Mouse (Mus musculus) Patski (cell line): ENCODE results near the gene Entpd3. TPM values are rescaled to one million over a fixed set of nuclear protein-coding genes. Genes with fewer than 3 reads are reported as not detected.

Experiments
- ATAC-seq: fragments of 100-300 bp; one replicate; pipeline ENCODE4 v1.8.0; 2021
- CTCF ChIA-PET: fragments of 350-600 bp; sonication (Branson Sonifier 250); formaldehyde crosslinking; loops from one replicate; lab custom pipeline; 2022; ENCODE audit warnings: inconsistent platforms; lab: Charles Lee
- POLR2A ChIA-PET: fragments of 350-600 bp; sonication (Branson Sonifier 250); formaldehyde crosslinking; loops from one replicate; lab custom pipeline; 2022; ENCODE audit warnings: antibody characterized with exemption, inconsistent platforms; lab: Charles Lee
- DNase-seq: peaks from one replicate; pipeline ENCODE4 v3.0.0-alpha.2; 2011; ENCODE audit warnings: low read depth, low spot score
- H3K27me3 ChIP-seq: fragments of 371-371 bp; one replicate; pipeline ENCODE4 v1.5.1; 2021
- CTCF ChIP-seq: fragments of 100-300 bp; IDR thresholded peaks from one replicate; pipeline ENCODE4 v1.5.1; 2021
- in situ Hi-C: fragments of 300-500 bp; cut with MboI; formaldehyde crosslinking; loops from 3 replicates; pipeline ENCODE4 v1.11.1; 2018; ENCODE audit warnings: low pct_unique_long_range_greater_than_20kb, mixed read lengths
- polyA plus RNA-seq: library from polyadenylated mRNA; unstranded; gene quantifications from one replicate; pipeline ENCODE4 v1.2.3, GENCODE M21; 2021

Entpd3 gene
- polyA plus RNA-seq, result not detected

- DNase-seq, result no peak
- H3K27me3 ChIP-seq, result peaks cover 10% of the 10 kb centered on the region
- CTCF ChIA-PET, result no interaction called here
- in situ Hi-C loops, result no loop called here
- TF ChIP-seq CTCF, result no peak
- POLR2A ChIA-PET, result no interaction called here
- ATAC-seq, result no peak
Observed at GRCm38 (mm10) chr9:120539662-120540251, at the start of gene Entpd3. Gene Entpd3 (plus strand): TSS chr9:120539818.

GRCm38 (mm10) chr9:120491509-120491908 is 48.1 kb upstream of the Entpd3 start:
- peaks cover 7% of the 10 kb centered on the region for H3K27me3 ChIP-seq
- in situ Hi-C loops, result no loop called here
- no peak for DNase-seq
- TF ChIP-seq CTCF, result peak; percentile 45
- ChIA-PET POLR2A (no interaction called here), CTCF (no interaction called here)
- ATAC-seq, result no peak

GRCm38 (mm10) chr9:120492010-120492399 is 47.6 kb upstream of the Entpd3 start, which contains the start of gene Eif1b:
Gene Eif1b (plus strand): TSS chr9:120492232.
- in situ Hi-C loops, result no loop called here
- H3K27me3 ChIP-seq, result peaks cover 5% of the 10 kb centered on the region
- DNase-seq (no peak), ATAC-seq (peak; percentile 4)
- ChIA-PET POLR2A (no interaction called here), CTCF (no interaction called here)
- no peak for TF ChIP-seq CTCF

GRCm38 (mm10) chr9:120492400-120493351 is 46.9 kb upstream of the Entpd3 start:
- in situ Hi-C loops, result no loop called here
- ATAC-seq (peak; percentile 80), DNase-seq (no peak)
- CTCF ChIA-PET, result interaction anchor here (1.1 to 2.0 kb wide), 2 partner anchors 10 to 57 kb away, joined by 4 to 6 read pairs; no protein-coding TSS in a partner anchor
- H3K27me3 ChIP-seq, result peaks cover 5% of the 10 kb centered on the region
- TF ChIP-seq CTCF, result no peak
- POLR2A ChIA-PET, result no interaction called here

GRCm38 (mm10) chr9:120493781-120494180 is 45.8 kb upstream of the Entpd3 start:
- no peak for DNase-seq
- TF ChIP-seq CTCF, result no peak
- ChIA-PET POLR2A (no interaction called here), CTCF (interaction anchor here (1.1 to 2.0 kb wide), 2 partner anchors 9 to 58 kb away, joined by 4 to 6 read pairs; no protein-coding TSS in a partner anchor)
- ATAC-seq, result no peak
- H3K27me3 ChIP-seq, result no peaks in the 10 kb centered on the region
- in situ Hi-C loops, result no loop called here

GRCm38 (mm10) chr9:120496691-120497090 is 42.9 kb upstream of the Entpd3 start:
- ATAC-seq, result no peak
- no peaks in the 10 kb centered on the region for H3K27me3 ChIP-seq
- peak; percentile 83 for TF ChIP-seq CTCF
- in situ Hi-C loops, result no loop called here
- ChIA-PET POLR2A (no interaction called here), CTCF (no interaction called here)
- DNase-seq, result no peak

GRCm38 (mm10) chr9:120497983-120498382 is 41.6 kb upstream of the Entpd3 start:
- no peaks in the 10 kb centered on the region for H3K27me3 ChIP-seq

GRCm38 (mm10) chr9:120501191-120501902 is 38.3 kb upstream of the Entpd3 start:
- ATAC-seq, result no peak
- ChIA-PET POLR2A (interaction anchor here (1.6 to 1.9 kb wide), 2 partner anchors 70 to 85 kb away, joined by 3 to 7 read pairs; partner anchors contain the start of gene Rpl14), CTCF (interaction anchor here (0.7 to 5.1 kb wide), 11 partner anchors 11 to 89 kb away, joined by 3 to 71 read pairs (median 8); partner anchors contain the start of gene Rpl14)
- in situ Hi-C loops, result loop anchor here (5.0 to 10.0 kb wide), 2 partner anchors 66 to 743 kb away; no protein-coding TSS in a partner anchor
- peak; percentile 76 for TF ChIP-seq CTCF
- DNase-seq, result no peak
- no peaks in the 10 kb centered on the region for H3K27me3 ChIP-seq

More at GRCm38 (mm10) chr9:120497983-120498382, 41.6 kb upstream of the Entpd3 start:
- POLR2A ChIA-PET, result interaction anchor here (1.4 kb wide), 1 partner anchor 74 kb away, joined by 3 read pairs; the partner anchor contains the start of gene Rpl14
- CTCF ChIA-PET, result interaction anchor here (1.1 kb wide), 1 partner anchor 15 kb away, joined by 3 read pairs; no protein-coding TSS in a partner anchor
- no peak for TF ChIP-seq CTCF
- no peak for ATAC-seq
- DNase-seq, result no peak
- in situ Hi-C loops, result no loop called here

- POLR2A ChIA-PET, result interaction anchor here (1.6 to 1.9 kb wide), 2 partner anchors 69 to 84 kb away, joined by 3 to 7 read pairs; partner anchors contain the start of gene Rpl14
- CTCF ChIA-PET, result interaction anchor here (0.7 to 5.1 kb wide), 13 partner anchors 8 to 89 kb away, joined by 3 to 71 read pairs (median 4); partner anchors contain the start of gene Rpl14
- H3K27me3 ChIP-seq, result no peaks in the 10 kb centered on the region
- DNase-seq (peak; percentile 39), ATAC-seq (peak; percentile 69)
- in situ Hi-C loops, result loop anchor here (5.0 to 10.0 kb wide), 2 partner anchors 65 to 743 kb away; no protein-coding TSS in a partner anchor
- TF ChIP-seq CTCF, result peak; percentile 73
Observed at GRCm38 (mm10) chr9:120502013-120502412, 37.6 kb upstream of the Entpd3 start.

- CTCF ChIA-PET, result interaction anchor here (5.1 kb wide), 1 partner anchor 86 kb away, joined by 39 read pairs; no protein-coding TSS in a partner anchor
- in situ Hi-C loops, result loop anchor here (5.0 to 10.0 kb wide), 2 partner anchors 63 to 740 kb away; no protein-coding TSS in a partner anchor
- TF ChIP-seq CTCF, result no peak
- no peak for ATAC-seq
- POLR2A ChIA-PET, result no interaction called here
- H3K27me3 ChIP-seq, result peaks cover 4% of the 10 kb centered on the region
- DNase-seq, result no peak
Observed at GRCm38 (mm10) chr9:120504423-120504822, 35.2 kb upstream of the Entpd3 start.
